Mouse (Mus musculus) spleen, adult 2 months (tissue): ENCODE measurements at regions not wholly inside any gene's neighbourhood (a gene's known extent, or its start where the extent isn't known, plus 50 kb on each side); places are given as distances from the start of the nearest gene placed in this dataset.

Experiments used
- CTCF ChIP-seq: fragments of 200-500 bp; IDR thresholded peaks from 2 replicates; pipeline ENCODE4 v1.5.1; 2011; ENCODE audit warnings: mild to moderate bottlenecking, inconsistent platforms; ENCODE audit not compliant: insufficient read depth, insufficient read length, insufficient replicate concordance; ENCODE audit errors: extremely low read depth
- POLR2A ChIP-seq: fragments of 200-500 bp; IDR thresholded peaks from 2 replicates; pipeline ENCODE4 v1.6.1; 2011; ENCODE audit warnings: low read depth, low read length, inconsistent platforms

- TF ChIP-seq POLR2A (no peak), CTCF (no peak)
These were observed 61.9 kb upstream of the Laptm4a start for GRCm38 (mm10) chr12:8859588-8859987.
